Mouse (Mus musculus): ENCODE results near the gene Mpc2.

Gene Mpc2

DNA sequence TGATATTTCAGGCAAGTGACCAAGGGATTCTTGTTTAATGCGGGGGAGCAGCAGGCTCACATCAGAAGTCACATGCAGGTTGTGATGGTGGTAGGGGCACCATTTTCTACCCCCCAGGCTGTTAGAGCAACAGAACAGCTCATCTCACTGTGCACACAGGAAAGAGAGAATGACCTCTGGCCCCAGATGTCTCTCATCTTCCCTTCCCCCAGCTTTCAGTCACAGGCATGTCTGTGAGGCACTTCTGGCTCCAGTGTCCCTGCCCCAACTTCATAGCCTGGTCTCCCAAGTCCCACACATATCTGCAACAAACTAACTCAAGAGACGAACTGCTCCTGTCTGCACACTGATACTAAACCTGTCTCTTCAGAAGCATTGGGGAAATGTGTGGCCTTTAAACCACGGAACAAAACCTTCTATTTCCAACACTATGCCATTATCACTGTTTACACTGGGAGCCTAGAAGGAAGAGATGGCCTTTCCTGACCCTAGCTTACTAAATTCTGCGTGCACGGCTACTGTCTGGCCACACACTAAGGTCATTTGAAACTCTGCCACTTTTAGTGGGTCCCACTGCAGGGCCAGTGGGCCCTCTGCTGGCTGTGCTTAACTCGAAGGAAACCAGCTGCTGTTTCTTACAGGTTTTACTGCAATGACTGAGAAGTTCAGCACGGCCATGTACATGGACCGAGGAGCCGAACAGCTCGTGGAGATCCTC is 43.0 kb downstream of the Mpc2 start:
- in situ Hi-C loops (cut with MboI, MseI): loop anchor here (5.0 kb wide), 1 partner anchor 54 kb away; no protein-coding TSS in a partner anchor

DNA sequence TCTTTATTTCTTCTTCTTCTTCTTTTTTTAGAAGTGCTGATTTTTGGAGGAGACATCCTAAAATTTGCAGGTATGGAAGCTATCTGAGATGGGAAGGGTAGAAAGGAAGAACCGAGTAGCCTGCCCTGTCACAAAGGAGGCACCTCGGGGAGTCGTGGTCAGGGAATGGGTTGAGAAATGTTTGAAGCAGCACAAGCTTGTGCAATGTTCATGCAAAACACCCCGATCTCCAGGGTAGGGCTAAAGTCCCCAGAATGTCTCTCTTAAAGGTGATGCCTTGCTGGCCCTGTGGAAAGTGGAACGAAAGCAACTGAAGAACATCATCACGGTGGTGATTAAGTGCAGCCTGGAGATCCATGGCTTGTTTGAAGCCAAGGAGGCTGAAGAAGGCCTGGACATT is 45.9 kb downstream of the Mpc2 start:
- in situ Hi-C loops (cut with MboI, MseI): no loop called here

- in situ Hi-C loops (cut with MboI, MseI): no loop called here
These were observed 49.7 kb downstream of the Mpc2 start for GRCm38 (mm10) chr1:165510161-165510560.

- in situ Hi-C loops (cut with MboI, MseI): no loop called here
These were observed 60.3 kb downstream of the Mpc2 start for GRCm38 (mm10) chr1:165520716-165521115.
